Mouse (Mus musculus): ENCODE measurements around the gene D430041D05Rik.

- TF ChIP-seq CTCF (IDR thresholded peaks at IDR 0.05; ENCODE audit: insufficient read depth, low read length) = no peak
- no peak for TF ChIP-seq POLR2A (IDR thresholded peaks at IDR 0.05; ENCODE audit: borderline replicate concordance, extremely low read depth, low read depth, low read length)
These were observed 91.9 kb downstream of the D430041D05Rik start for GRCm38 (mm10) chr2:104318881-104319280.

Measured in lung, adult 2 months (tissue).